Mouse (Mus musculus): ENCODE measurements around the gene Itgb4. TPM values are rescaled to one million over a fixed set of nuclear protein-coding genes. Genes with fewer than 3 reads are reported as not detected.

Itgb4 gene
- total and polyA plus RNA-seq, 3 experiments: 2.6 to 3.1 (median 2.9) TPM

- Histone ChIP-seq H3K36me3 (ENCODE audit: control insufficient read depth, insufficient read depth, low read length) (no peaks in the 10 kb centered on the region), H3K79me2 (replicated peaks; ENCODE audit: control insufficient read depth, insufficient read depth, low read length) (no peaks in the 10 kb centered on the region), H3K4me3 (no peak overlapping the region), H3K27ac (no peak overlapping the region), H3K9ac (ENCODE audit: low read depth, low read length) (no peak overlapping the region), H3K4me1 (ENCODE audit: control insufficient read depth, insufficient read depth, low read length) (peaks cover 4% of the 10 kb centered on the region), H3K27me3 (ENCODE audit: control insufficient read depth, insufficient read depth, low read length) (no peaks in the 10 kb centered on the region)
- no peak for TF ChIP-seq EP300 (IDR thresholded peaks at IDR 0.05; ENCODE audit: insufficient read depth, low read depth, low read length)
- DNase-seq: no peak
- intact Hi-C loops (cut with DNase I): no loop called here
- WGBS: 66% methylated on average over 6 of the region's 6 CpGs
Observed at GRCm38 (mm10) chr11:116001725-116002124, 27.2 kb downstream of the Itgb4 start.

DNA sequence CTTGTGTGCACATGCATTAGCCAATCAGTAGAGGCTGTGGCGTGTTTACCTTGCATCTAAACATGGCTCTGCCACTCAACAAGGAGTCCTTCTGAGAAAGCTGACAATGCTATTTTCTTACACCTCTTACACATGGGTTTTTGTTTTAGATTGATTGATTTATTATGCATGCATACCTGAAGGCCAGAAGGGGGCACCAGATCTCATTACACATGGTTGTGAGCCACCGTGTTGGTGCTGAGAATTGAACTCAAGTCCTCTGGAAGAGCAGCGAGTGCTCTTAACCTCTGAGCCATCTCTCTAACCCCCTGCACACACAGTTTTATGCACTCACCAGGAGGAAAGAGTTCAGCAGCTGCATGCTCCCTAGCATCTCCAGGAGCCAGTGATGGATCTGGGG lies 28.4 kb downstream of the Itgb4 start:
- DNase-seq: no peak
- intact Hi-C loops (cut with DNase I): no loop called here
- 88% methylated on average over 3 of the region's 3 CpGs for WGBS

GRCm38 (mm10) chr11:116004186-116004823 lies 29.8 kb downstream of the Itgb4 start:
- TF ChIP-seq POLR2A (IDR thresholded peaks at IDR 0.05; ENCODE audit: insufficient read depth, low read depth, low read length): no peak
- TF ChIP-seq EP300 (IDR thresholded peaks at IDR 0.05; ENCODE audit: insufficient read depth, low read depth, low read length): no peak
- TF ChIP-seq CTCF (IDR thresholded peaks at IDR 0.05): no peak

More for the DNA sequence above, 28.4 kb downstream of the Itgb4 start:
- Histone ChIP-seq H3K27ac (no peak overlapping the region), H3K4me3 (no peak overlapping the region), H3K9ac (ENCODE audit: low read depth, low read length) (no peak overlapping the region), H3K79me2 (replicated peaks; ENCODE audit: control insufficient read depth, insufficient read depth, low read length) (no peaks in the 10 kb centered on the region), H3K36me3 (ENCODE audit: control insufficient read depth, insufficient read depth, low read length) (no peaks in the 10 kb centered on the region), H3K4me1 (ENCODE audit: control insufficient read depth, insufficient read depth, low read length) (peaks cover 4% of the 10 kb centered on the region), H3K27me3 (ENCODE audit: control insufficient read depth, insufficient read depth, low read length) (no peaks in the 10 kb centered on the region)
- peak; percentile 17; the same call in 1 of the 2 replicates for TF ChIP-seq CTCF (IDR thresholded peaks at IDR 0.05)
- no peak for TF ChIP-seq EP300 (IDR thresholded peaks at IDR 0.05; ENCODE audit: insufficient read depth, low read depth, low read length)

DNA sequence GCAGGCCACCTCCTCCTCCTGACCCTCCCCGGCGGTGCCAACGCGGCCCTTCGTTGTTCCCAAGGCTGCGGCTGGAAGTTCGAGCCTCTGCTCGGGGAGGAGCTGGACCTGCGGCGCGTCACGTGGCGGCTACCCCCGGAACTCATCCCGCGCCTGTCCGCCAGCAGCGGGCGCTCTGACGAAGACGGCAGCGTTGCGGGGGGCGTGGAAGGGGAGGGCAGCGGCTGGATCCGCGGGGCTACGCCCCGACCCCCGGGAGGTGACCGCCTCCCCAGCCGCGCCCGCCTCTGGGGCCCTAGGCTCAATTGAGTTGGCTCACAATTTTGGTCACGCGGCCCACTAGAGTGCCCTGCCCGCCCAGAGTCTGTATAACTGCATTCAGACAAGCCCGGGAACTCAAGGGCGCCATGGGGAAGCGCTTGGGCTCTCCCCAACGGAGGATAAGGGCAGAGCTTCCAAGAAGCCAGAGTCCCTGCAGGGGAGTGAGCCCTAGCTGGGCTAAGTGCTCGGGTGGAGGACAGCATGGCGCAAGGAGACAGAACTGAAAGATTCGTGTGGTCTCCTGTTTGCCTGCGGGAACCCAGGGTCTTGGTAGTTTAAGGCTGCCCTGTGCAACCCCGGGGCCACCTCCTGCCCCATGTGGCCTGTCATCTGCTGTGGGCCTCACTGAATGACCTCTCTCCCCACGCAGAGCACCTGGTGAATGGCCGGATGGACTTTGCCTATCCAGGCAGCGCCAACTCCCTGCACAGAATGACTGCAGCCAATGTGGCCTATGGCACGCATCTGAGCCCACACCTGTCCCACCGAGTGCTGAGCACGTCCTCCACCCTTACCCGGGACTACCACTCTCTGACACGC lies 30.6 kb downstream of the Itgb4 start:
- Histone ChIP-seq H3K4me3 (peak overlapping the region; percentile 45), H3K36me3 (ENCODE audit: control insufficient read depth, insufficient read depth, low read length) (no peaks in the 10 kb centered on the region), H3K79me2 (replicated peaks; ENCODE audit: control insufficient read depth, insufficient read depth, low read length) (no peaks in the 10 kb centered on the region), H3K27ac (peak overlapping the region; percentile 68), H3K4me1 (ENCODE audit: control insufficient read depth, insufficient read depth, low read length) (peaks cover 4% of the 10 kb centered on the region), H3K9ac (ENCODE audit: low read depth, low read length) (peak overlapping the region; percentile 53), H3K27me3 (ENCODE audit: control insufficient read depth, insufficient read depth, low read length) (no peaks in the 10 kb centered on the region)
- intact Hi-C loops (cut with DNase I): no loop called here
- 5% methylated on average over 53 of the region's 54 CpGs for WGBS
- TF ChIP-seq POLR2A (IDR thresholded peaks at IDR 0.05; ENCODE audit: insufficient read depth, low read depth, low read length): peak; percentile 51
- TF ChIP-seq CTCF (IDR thresholded peaks at IDR 0.05): peak; percentile 72
- no peak for TF ChIP-seq EP300 (IDR thresholded peaks at IDR 0.05; ENCODE audit: insufficient read depth, low read depth, low read length)
- peak; percentile 88 to 89 for DNase-seq

More at GRCm38 (mm10) chr11:116004186-116004823, 29.8 kb downstream of the Itgb4 start:
- H3K36me3 ChIP-seq (ENCODE audit: control insufficient read depth, insufficient read depth, low read length): no peaks in the 10 kb centered on the region
- H3K4me1 ChIP-seq (ENCODE audit: control insufficient read depth, insufficient read depth, low read length): peaks cover 4% of the 10 kb centered on the region
- intact Hi-C loops (cut with DNase I): no loop called here
- 29% methylated on average over 8 of the region's 8 CpGs for WGBS
- H3K4me3 ChIP-seq: peak overlapping the region; percentile 45
- no peaks in the 10 kb centered on the region for H3K27me3 ChIP-seq (ENCODE audit: control insufficient read depth, insufficient read depth, low read length)
- no peak for DNase-seq
- H3K79me2 ChIP-seq (replicated peaks; ENCODE audit: control insufficient read depth, insufficient read depth, low read length): no peaks in the 10 kb centered on the region
- H3K9ac ChIP-seq (ENCODE audit: low read depth, low read length): peak overlapping the region; percentile 53
- H3K27ac ChIP-seq: peak overlapping the region; percentile 68

DNA sequence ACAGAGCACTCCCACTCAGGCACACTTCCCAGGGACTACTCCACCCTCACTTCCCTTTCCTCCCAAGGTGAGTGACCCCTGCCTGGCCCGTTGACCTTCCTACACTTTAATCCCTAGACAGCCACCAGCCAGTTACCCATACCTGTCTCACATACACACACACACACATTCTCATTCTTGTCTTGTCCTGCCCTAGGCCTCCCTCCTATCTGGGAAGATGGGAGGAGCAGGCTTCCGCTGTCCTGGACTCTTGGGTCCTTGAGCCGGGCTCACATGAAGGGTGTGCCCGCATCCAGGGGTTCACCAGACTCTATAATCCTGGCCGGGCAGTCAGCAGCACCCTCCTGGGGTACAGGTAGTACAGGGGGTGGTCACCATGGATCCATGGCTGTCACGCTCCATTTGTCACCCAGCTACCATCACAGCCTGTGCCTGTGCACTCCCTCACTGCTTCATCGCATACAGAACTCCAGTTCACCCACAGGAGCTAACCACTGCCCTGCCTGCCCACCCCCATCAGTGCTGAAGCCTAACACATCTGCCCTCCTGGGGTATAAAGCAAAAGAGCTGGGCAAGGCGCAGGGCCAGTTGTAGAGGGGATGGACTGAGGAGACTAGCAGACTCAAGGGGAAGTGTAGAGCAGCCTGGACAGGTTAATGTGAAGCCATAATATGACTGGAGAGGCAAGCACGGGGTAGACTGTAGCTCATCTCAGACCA lies 31.4 kb downstream of the Itgb4 start:
- 78% methylated on average over 9 of the region's 9 CpGs for WGBS
- H3K27ac ChIP-seq: no peak overlapping the region; the same call in 1 of the 2 replicates

More for the DNA sequence above, 31.4 kb downstream of the Itgb4 start:
- Histone ChIP-seq H3K79me2 (replicated peaks; ENCODE audit: control insufficient read depth, insufficient read depth, low read length) (no peaks in the 10 kb centered on the region), H3K4me3 (no peak overlapping the region), H3K27me3 (ENCODE audit: control insufficient read depth, insufficient read depth, low read length) (no peaks in the 10 kb centered on the region), H3K4me1 (ENCODE audit: control insufficient read depth, insufficient read depth, low read length) (peaks cover 4% of the 10 kb centered on the region), H3K9ac (ENCODE audit: low read depth, low read length) (no peak overlapping the region), H3K36me3 (ENCODE audit: control insufficient read depth, insufficient read depth, low read length) (no peaks in the 10 kb centered on the region)
- intact Hi-C loops (cut with DNase I): no loop called here
- no peak for DNase-seq
- no peak for TF ChIP-seq CTCF (IDR thresholded peaks at IDR 0.05)
- no peak for TF ChIP-seq POLR2A (IDR thresholded peaks at IDR 0.05; ENCODE audit: insufficient read depth, low read depth, low read length)
- no peak for TF ChIP-seq EP300 (IDR thresholded peaks at IDR 0.05; ENCODE audit: insufficient read depth, low read depth, low read length)
